Mouse (Mus musculus) liver, adult 2 months (tissue): ENCODE data around the gene Pigp.

Source experiments
- CTCF ChIP-seq: fragments of 200-500 bp; IDR thresholded peaks from 2 replicates; pipeline ENCODE4 v1.5.1; 2011; ENCODE audit warnings: low read depth, low read length, control low read depth
- POLR2A ChIP-seq: fragments of 200-500 bp; IDR thresholded peaks from 2 replicates; pipeline ENCODE4 v1.6.1; 2011; ENCODE audit warnings: low read length, control low read depth; ENCODE audit not compliant: insufficient read depth; ENCODE audit errors: extremely low read depth

DNA sequence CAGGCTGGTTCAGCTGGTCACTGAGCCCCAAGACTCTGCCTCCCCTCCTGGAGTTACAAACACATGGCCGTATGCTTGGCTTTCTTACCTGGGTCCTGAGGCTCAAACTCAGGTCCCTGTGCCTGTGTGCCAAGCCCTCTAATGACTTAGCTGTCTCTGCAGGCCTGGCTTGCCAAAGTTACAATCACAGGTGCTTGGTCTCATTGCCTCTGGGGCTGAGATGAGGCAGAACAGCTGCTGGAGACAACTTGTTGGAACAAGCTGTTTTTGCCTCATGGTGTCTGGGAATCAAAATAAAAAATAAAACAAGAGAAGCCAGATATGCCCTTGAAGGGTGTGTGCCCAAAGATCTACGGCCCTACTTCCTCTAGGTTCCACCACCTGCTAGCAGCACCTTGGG is 22.9 kb downstream of the Pigp start:
- TF ChIP-seq CTCF (no peak), POLR2A (no peak)
